Mouse (Mus musculus): ENCODE results near the gene Denr. TPM values are rescaled to one million over a fixed set of nuclear protein-coding genes. Genes with fewer than 3 reads are reported as not detected.

The Denr gene
- polyA plus RNA-seq, 1 experiment from 2014 or later: 165 TPM

DNA sequence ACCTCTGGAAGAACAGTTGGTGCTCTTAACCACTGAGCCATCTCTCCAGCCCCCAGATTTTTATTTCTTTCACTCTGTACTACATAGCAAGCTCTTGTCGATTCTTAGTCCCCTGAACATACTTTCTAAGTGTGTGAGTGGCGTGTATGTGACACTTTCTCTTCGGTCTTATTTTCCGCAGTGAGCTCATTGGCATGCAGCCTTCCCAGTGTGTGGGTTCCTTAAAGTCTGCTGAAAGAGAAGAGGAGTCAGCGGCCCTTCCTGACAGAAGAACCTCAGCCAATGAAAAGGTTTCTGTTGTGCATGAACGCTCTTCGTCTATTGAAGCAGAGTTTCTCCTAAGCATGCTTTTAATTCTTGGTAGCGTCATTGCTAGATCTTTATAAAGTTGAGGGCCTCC lies 50.2 kb downstream of the Denr start:
- Histone ChIP-seq H3K9me3 (no peaks in the 10 kb centered on the region), H3K4me2 (replicated peaks) (no peak overlapping the region), H3K4me1 (peaks cover 12% of the 10 kb centered on the region), H3K36me3 (no peaks in the 10 kb centered on the region), H3K27me3 (no peaks in the 10 kb centered on the region), H3K9ac (no peak overlapping the region), H3K4me3 (no peak overlapping the region), H3K27ac (no peak overlapping the region)
- 91% methylated on average over 8 of the region's 8 CpGs for WGBS
- ATAC-seq (ENCODE audit: low FRiP score, low read depth): no peak

DNA sequence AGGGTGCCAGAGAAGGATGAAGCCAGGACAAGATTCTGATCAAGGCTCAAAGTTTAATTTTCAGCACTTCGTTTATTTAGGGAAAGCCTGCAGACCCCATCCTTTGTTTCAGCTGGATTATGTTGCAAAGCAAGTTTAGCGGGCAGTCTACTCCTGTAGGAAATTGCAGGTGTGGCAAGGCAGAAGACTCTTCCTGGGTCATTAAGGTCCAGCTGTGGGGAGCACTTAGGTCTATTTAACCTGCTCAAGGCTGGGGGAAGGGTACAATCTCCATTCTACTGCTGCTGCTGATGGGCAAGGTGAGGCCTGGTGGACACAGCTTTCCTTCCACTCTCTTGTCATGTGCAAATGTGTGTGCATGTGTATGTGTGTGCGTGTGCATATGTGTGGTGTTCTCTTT lies 52.0 kb downstream of the Denr start:
- no peak for ATAC-seq (ENCODE audit: low FRiP score, low read depth)
- Histone ChIP-seq H3K9me3 (no peaks in the 10 kb centered on the region), H3K4me2 (replicated peaks) (no peak overlapping the region), H3K36me3 (no peaks in the 10 kb centered on the region), H3K4me1 (peaks cover 12% of the 10 kb centered on the region), H3K9ac (no peak overlapping the region), H3K4me3 (no peak overlapping the region), H3K27me3 (no peaks in the 10 kb centered on the region), H3K27ac (no peak overlapping the region)
- 66% methylated on average over 3 of the region's 3 CpGs for WGBS

- ATAC-seq (ENCODE audit: low FRiP score, low read depth): no peak
- Histone ChIP-seq H3K9ac (no peak overlapping the region), H3K4me1 (peaks cover 7% of the 10 kb centered on the region; the same call in 1 of the 2 replicates), H3K4me2 (replicated peaks) (no peak overlapping the region), H3K27ac (no peak overlapping the region), H3K9me3 (no peaks in the 10 kb centered on the region), H3K27me3 (no peaks in the 10 kb centered on the region), H3K36me3 (no peaks in the 10 kb centered on the region), H3K4me3 (no peak overlapping the region)
- WGBS: 78% methylated on average over 8 of the region's 8 CpGs
Observed at GRCm38 (mm10) chr5:123960129-123960528, 53.2 kb downstream of the Denr start.

DNA sequence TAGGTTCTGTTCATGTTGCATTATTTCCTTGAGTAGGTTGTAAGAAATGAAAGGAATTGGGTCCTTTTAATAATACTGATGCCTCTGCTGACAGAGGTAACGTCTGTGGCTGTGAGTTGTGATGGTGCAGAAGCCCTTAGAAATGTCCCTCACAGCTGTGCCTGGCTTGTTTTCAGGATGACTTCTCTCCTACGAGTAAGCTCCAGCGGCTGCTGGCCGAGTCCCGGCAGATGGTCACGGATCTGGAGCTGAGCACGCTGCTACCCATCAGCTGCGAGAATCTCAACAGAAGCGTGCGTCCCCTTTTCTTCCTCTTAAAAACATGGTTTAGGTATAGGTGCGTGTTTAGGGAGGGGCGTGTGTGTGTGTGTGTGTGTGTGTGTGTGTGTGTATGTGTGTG lies 54.1 kb downstream of the Denr start:
- Histone ChIP-seq H3K4me2 (replicated peaks) (no peak overlapping the region), H3K9me3 (no peaks in the 10 kb centered on the region), H3K4me1 (peaks cover 2% of the 10 kb centered on the region; the same call in 1 of the 2 replicates), H3K27ac (no peak overlapping the region), H3K9ac (no peak overlapping the region), H3K36me3 (no peaks in the 10 kb centered on the region), H3K27me3 (no peaks in the 10 kb centered on the region), H3K4me3 (no peak overlapping the region)
- ATAC-seq (ENCODE audit: low FRiP score, low read depth): no peak
- 80% methylated on average over 12 of the region's 12 CpGs for WGBS

GRCm38 (mm10) chr5:123964208-123964607 lies 57.2 kb downstream of the Denr start:
- no peaks in the 10 kb centered on the region for H3K9me3 ChIP-seq
- H3K4me3 ChIP-seq: no peak overlapping the region
- H3K27me3 ChIP-seq: no peaks in the 10 kb centered on the region
- H3K4me2 ChIP-seq (replicated peaks): no peak overlapping the region
- H3K4me1 ChIP-seq: no peaks in the 10 kb centered on the region
- no peak overlapping the region for H3K27ac ChIP-seq
- no peak overlapping the region for H3K9ac ChIP-seq
- no peak for ATAC-seq (ENCODE audit: low FRiP score, low read depth)
- WGBS: 96% methylated on average over 4 of the region's 4 CpGs
- no peaks in the 10 kb centered on the region for H3K36me3 ChIP-seq

- Histone ChIP-seq H3K9me3 (no peaks in the 10 kb centered on the region), H3K36me3 (no peaks in the 10 kb centered on the region), H3K27me3 (0 out of 2 replicates have a peak, but pooled peaks cover 3% of the 10 kb centered on the region), H3K27ac (no peak overlapping the region), H3K4me1 (no peaks in the 10 kb centered on the region), H3K4me2 (replicated peaks) (no peak overlapping the region), H3K4me3 (no peak overlapping the region), H3K9ac (no peak overlapping the region)
- WGBS: 92% methylated on average over 2 of the region's 2 CpGs
- ATAC-seq (ENCODE audit: low FRiP score, low read depth): no peak
Observed at GRCm38 (mm10) chr5:123966759-123967158, 59.8 kb downstream of the Denr start.

GRCm38 (mm10) chr5:123968468-123968867 lies 61.5 kb downstream of the Denr start:
- no peak overlapping the region for H3K4me3 ChIP-seq
- no peaks in the 10 kb centered on the region for H3K36me3 ChIP-seq
- H3K4me1 ChIP-seq: no peaks in the 10 kb centered on the region
- ATAC-seq (ENCODE audit: low FRiP score, low read depth): no peak
- H3K27me3 ChIP-seq: peaks cover 13% of the 10 kb centered on the region
- H3K9ac ChIP-seq: no peak overlapping the region
- no peaks in the 10 kb centered on the region for H3K9me3 ChIP-seq
- no peak overlapping the region for H3K27ac ChIP-seq
- WGBS: 79% methylated on average over 5 of the region's 5 CpGs
- H3K4me2 ChIP-seq (replicated peaks): no peak overlapping the region

DNA sequence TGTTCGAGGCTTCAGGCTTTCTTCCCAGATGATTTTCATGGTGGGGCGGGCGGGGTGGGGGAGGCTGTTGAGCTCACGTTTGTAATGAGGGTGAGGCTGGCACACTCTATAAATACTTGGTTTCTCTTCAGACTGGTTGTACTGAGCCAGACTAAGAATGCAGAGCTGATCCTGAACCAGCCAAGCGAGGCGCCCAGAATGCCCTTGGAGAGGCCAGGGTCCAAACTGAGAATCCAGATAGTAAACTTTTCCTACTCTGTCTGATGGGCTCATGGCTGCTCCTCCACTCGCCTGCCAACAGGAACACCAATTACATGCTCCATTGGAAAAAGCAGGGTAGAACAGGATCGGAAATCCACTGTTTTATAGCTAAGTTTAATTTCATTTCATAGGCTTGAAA lies 62.2 kb downstream of the Denr start:
- H3K27me3 ChIP-seq: peaks cover 13% of the 10 kb centered on the region
- no peaks in the 10 kb centered on the region for H3K9me3 ChIP-seq
- H3K9ac ChIP-seq: no peak overlapping the region
- H3K27ac ChIP-seq: no peak overlapping the region
- H3K4me1 ChIP-seq: no peaks in the 10 kb centered on the region
- 72% methylated on average over 8 of the region's 8 CpGs for WGBS
- no peaks in the 10 kb centered on the region for H3K36me3 ChIP-seq
- H3K4me2 ChIP-seq (replicated peaks): no peak overlapping the region
- no peak overlapping the region for H3K4me3 ChIP-seq
- no peak for ATAC-seq (ENCODE audit: low FRiP score, low read depth)

GRCm38 (mm10) chr5:123970576-123970975 lies 63.6 kb downstream of the Denr start:
- Histone ChIP-seq H3K9ac (no peak overlapping the region), H3K27me3 (peaks cover 24% of the 10 kb centered on the region), H3K9me3 (no peaks in the 10 kb centered on the region), H3K27ac (no peak overlapping the region), H3K36me3 (no peaks in the 10 kb centered on the region), H3K4me2 (replicated peaks) (no peak overlapping the region), H3K4me3 (no peak overlapping the region), H3K4me1 (peaks cover 8% of the 10 kb centered on the region)
- ATAC-seq (ENCODE audit: low FRiP score, low read depth): no peak
- 82% methylated on average over 4 of the region's 4 CpGs for WGBS

DNA sequence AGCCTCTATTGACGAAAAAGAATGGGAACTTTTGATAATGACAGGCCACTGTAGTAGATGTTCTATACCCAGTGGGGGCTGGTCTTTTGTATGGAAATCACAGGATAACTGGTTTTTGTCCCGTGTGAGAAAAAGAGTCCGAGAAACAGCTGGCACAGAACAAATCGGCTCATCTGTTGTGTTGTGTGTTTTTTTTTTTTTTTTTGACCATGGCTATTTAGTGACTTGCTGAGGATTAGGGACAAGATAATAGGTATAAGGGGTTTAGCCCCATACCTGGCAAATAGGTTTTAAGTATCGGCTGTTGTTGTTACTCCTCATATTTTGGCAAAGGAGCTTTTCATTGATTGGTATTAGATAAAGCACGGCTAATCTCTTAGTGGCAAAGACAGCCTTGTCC lies 65.5 kb downstream of the Denr start:
- ATAC-seq (ENCODE audit: low FRiP score, low read depth): no peak
- Histone ChIP-seq H3K36me3 (no peaks in the 10 kb centered on the region), H3K9me3 (no peaks in the 10 kb centered on the region), H3K27me3 (peaks cover 35% of the 10 kb centered on the region), H3K4me3 (no peak overlapping the region), H3K9ac (no peak overlapping the region), H3K4me2 (replicated peaks) (no peak overlapping the region), H3K4me1 (peaks cover 17% of the 10 kb centered on the region), H3K27ac (no peak overlapping the region)
- WGBS: 74% methylated on average over 6 of the region's 6 CpGs

GRCm38 (mm10) chr5:123973299-123974178 lies 66.6 kb downstream of the Denr start, which contains the start of gene Hip1r:
TSS of gene Hip1r (plus strand) at chr5:123973628.
- Histone ChIP-seq H3K27me3 (peaks cover 35% of the 10 kb centered on the region), H3K9ac (peak within 1 kb of the TSS; percentile 80), H3K4me3 (peak within 1 kb of the TSS; percentile 74), H3K9me3 (no peaks in the 10 kb centered on the region), H3K4me2 (replicated peaks) (peak within 1 kb of the TSS; percentile 89), H3K36me3 (no peaks in the 10 kb centered on the region), H3K27ac (no peak within 1 kb of the TSS), H3K4me1 (peaks cover 21% of the 10 kb centered on the region)
- ATAC-seq (ENCODE audit: low FRiP score, low read depth): peak; percentile 79
- WGBS: under 1% methylated on average over 94 of the region's 106 CpGs

DNA sequence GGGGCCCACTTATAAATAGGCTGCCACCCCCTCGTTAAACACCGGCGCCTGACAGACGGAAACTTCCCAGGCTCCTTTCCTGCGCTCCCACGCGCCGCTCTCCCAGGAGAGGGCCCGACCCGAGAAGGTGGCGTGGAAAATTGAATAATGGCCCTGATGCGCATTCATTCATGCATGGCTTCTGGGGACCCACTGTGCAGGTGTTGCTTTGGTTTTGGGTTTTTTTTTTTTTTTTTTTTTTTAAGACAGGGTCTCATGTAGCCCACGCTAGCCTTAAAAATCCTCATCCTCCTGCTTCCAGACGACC lies 67.2 kb downstream of the Denr start:
- H3K36me3 ChIP-seq: no peaks in the 10 kb centered on the region
- H3K4me3 ChIP-seq: peak overlapping the region; percentile 74
- no peaks in the 10 kb centered on the region for H3K9me3 ChIP-seq
- no peak for ATAC-seq (ENCODE audit: low FRiP score, low read depth)
- H3K9ac ChIP-seq: peak overlapping the region; percentile 80
- H3K4me1 ChIP-seq: peaks cover 21% of the 10 kb centered on the region
- no peak overlapping the region for H3K27ac ChIP-seq
- peak overlapping the region; percentile 89 for H3K4me2 ChIP-seq (replicated peaks)
- H3K27me3 ChIP-seq: peaks cover 35% of the 10 kb centered on the region
- WGBS: 1% methylated on average over 14 of the region's 14 CpGs

DNA sequence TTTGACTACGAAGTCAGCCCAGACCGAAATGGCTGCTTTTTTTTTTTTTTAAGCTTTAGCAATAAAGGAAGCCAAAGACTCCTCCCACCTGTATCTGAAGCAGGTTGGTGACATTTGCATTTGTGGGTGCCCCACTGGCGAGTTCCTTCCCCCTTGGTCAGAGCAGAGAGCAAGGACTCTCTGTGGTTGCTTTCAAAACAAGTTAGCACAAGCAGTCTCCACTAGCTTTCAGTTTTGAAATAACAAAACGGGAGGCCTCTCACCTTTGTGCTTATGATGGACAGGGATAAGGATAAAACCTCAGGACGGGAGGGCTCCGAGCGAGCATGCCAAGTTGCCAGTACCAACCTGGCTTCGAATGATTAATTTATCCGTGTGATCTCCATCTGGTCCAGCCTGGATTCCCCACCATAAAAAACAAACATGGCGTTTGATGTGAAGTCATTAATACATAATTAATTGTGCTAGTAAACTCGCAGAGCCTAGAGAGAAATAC lies 67.7 kb downstream of the Denr start:
- peak overlapping the region; percentile 74 for H3K4me3 ChIP-seq
- H3K27ac ChIP-seq: no peak overlapping the region
- ATAC-seq (ENCODE audit: low FRiP score, low read depth): no peak
- peaks cover 35% of the 10 kb centered on the region for H3K27me3 ChIP-seq
- H3K4me2 ChIP-seq (replicated peaks): peak overlapping the region; percentile 89
- WGBS: 20% methylated on average over 11 of the region's 11 CpGs
- no peaks in the 10 kb centered on the region for H3K36me3 ChIP-seq
- no peaks in the 10 kb centered on the region for H3K9me3 ChIP-seq
- H3K9ac ChIP-seq: no peak overlapping the region
- peaks cover 26% of the 10 kb centered on the region for H3K4me1 ChIP-seq
